Mouse (Mus musculus) spleen, postnatal 36 days (tissue): ENCODE data around the gene Angptl1.

Experiments used
- DNase-seq, 2 experiments: peaks; one replicate each; pipeline ENCODE4 v3.0.0; 2022; ENCODE audit warnings: low spot score in 2 of 2, mixed read lengths in 1 of 2

The Angptl1 gene

GRCm38 (mm10) chr1:156870616-156871015 is 32.3 kb downstream of the Angptl1 start:
- no peak for DNase-seq

- no peak for DNase-seq
Measured at GRCm38 (mm10) chr1:156884782-156885181, 46.4 kb downstream of the Angptl1 start.

GRCm38 (mm10) chr1:156885879-156886278 is 47.5 kb downstream of the Angptl1 start:
- DNase-seq, result no peak

GRCm38 (mm10) chr1:156888830-156889229 is 50.5 kb downstream of the Angptl1 start:
- DNase-seq, result no peak

- DNase-seq, result no peak
Measured at GRCm38 (mm10) chr1:156891561-156891960, 53.2 kb downstream of the Angptl1 start.

- DNase-seq, result no peak
Measured at GRCm38 (mm10) chr1:156901689-156902088, 63.3 kb downstream of the Angptl1 start.

GRCm38 (mm10) chr1:156903899-156904298 is 65.5 kb downstream of the Angptl1 start:
- no peak for DNase-seq

- DNase-seq, result no peak
Measured at GRCm38 (mm10) chr1:156905660-156906059, 67.3 kb downstream of the Angptl1 start.

- DNase-seq, result no peak
Measured at GRCm38 (mm10) chr1:156909265-156909664, 70.9 kb downstream of the Angptl1 start.

- no peak for DNase-seq
Measured at GRCm38 (mm10) chr1:156909866-156910265, 71.5 kb downstream of the Angptl1 start.
